Mouse (Mus musculus) neural tube, embryonic 13.5 days (tissue): Measurements from ENCODE around the gene Pdzk1. TPM values are rescaled to one million over a fixed set of nuclear protein-coding genes. Genes with fewer than 3 reads are reported as not detected.

ENCODE experiments used
- ATAC-seq: fragments of 200-750 bp; cut with Nextera tagmentation; 2 replicates; pipeline ENCODE4 v1.8.0; 2017; ENCODE audit warnings: low read depth, mild to moderate bottlenecking, moderate TSS enrichment, moderate library complexity
- H3K27ac ChIP-seq: fragments of 300-500 bp; sonication (generic); replicated peaks from 2 replicates; pipeline ENCODE4 v1.5.1; 2015; ENCODE audit warnings: moderate library complexity, mild to moderate bottlenecking, inconsistent platforms
- H3K27me3 ChIP-seq: fragments of 300-500 bp; sonication (generic); 2 replicates; pipeline ENCODE4 v1.6.1; 2015; ENCODE audit warnings: mild to moderate bottlenecking, inconsistent platforms
- H3K36me3 ChIP-seq: fragments of 300-500 bp; sonication (generic); 2 replicates; pipeline ENCODE4 v1.6.1; 2015; ENCODE audit warnings: mild to moderate bottlenecking, inconsistent platforms
- H3K4me1 ChIP-seq: fragments of 300-500 bp; sonication (generic); replicated peaks from 2 replicates; pipeline ENCODE4 v1.6.1; 2015; ENCODE audit warnings: inconsistent platforms
- H3K4me2 ChIP-seq: fragments of 300-500 bp; sonication (generic); 2 replicates; pipeline ENCODE4 v1.6.1; 2015; ENCODE audit warnings: inconsistent platforms, mild to moderate bottlenecking, moderate library complexity
- H3K4me3 ChIP-seq: fragments of 300-500 bp; sonication (generic); 2 replicates; pipeline ENCODE4 v1.5.1; 2015; ENCODE audit warnings: mild to moderate bottlenecking, inconsistent platforms
- H3K9ac ChIP-seq: fragments of 300-500 bp; sonication (generic); 2 replicates; pipeline ENCODE4 v1.6.1; 2015; ENCODE audit warnings: moderate library complexity, mild to moderate bottlenecking, inconsistent platforms
- H3K9me3 ChIP-seq: fragments of 300-500 bp; sonication (generic); 2 replicates; pipeline ENCODE4 v1.6.1; 2016; ENCODE audit warnings: inconsistent platforms
- WGBS: fragments of 180-500 bp; shearing (Covaris S2); methylation state at CpG from one replicate; pipeline ENCODE4 v1.1.7; 2015; 5-methylcytosine and 5-hydroxymethylcytosine counted together
- polyA plus RNA-seq: library from polyadenylated mRNA; unstranded; fragments of >200 nt; fragmentation: Nextera tagmentation; extraction: Ambion mirVana; gene quantifications from 2 replicates; pipeline ENCODE4 v1.2.1, GENCODE M21; 2015

The Pdzk1 gene
- polyA plus RNA-seq: 0.08 TPM in 1 of 2 replicates, not detected in the other

GRCm38 (mm10) chr3:96828984-96829383 is at the start of gene Pdzk1, which contains the start of gene Cd160:
Gene Pdzk1 (plus strand): TSS chr3:96829284.
Gene Cd160 (minus strand): TSS chr3:96829351.
- H3K4me3 ChIP-seq: no peak within 1 kb of the TSS
- no peak within 1 kb of the TSS for H3K4me2 ChIP-seq
- ATAC-seq: no peak
- H3K27me3 ChIP-seq: no peaks in the 10 kb centered on the region
- peaks cover 4% of the 10 kb centered on the region for H3K4me1 ChIP-seq
- no peak within 1 kb of the TSS for H3K27ac ChIP-seq
- no peaks in the 10 kb centered on the region for H3K9me3 ChIP-seq
- H3K9ac ChIP-seq: 0 out of 2 replicates have a peak within 1 kb of the TSS, but pooled peaks have one; percentile 22
- 64% methylated on average over 1 of the region's 1 CpGs for WGBS
- H3K36me3 ChIP-seq: no peaks in the 10 kb centered on the region

- H3K27me3 ChIP-seq: no peaks in the 10 kb centered on the region
- H3K36me3 ChIP-seq: peaks cover 35% of the 10 kb centered on the region
- no peaks in the 10 kb centered on the region for H3K9me3 ChIP-seq
- ATAC-seq: no peak
- no peaks in the 10 kb centered on the region for H3K4me1 ChIP-seq
- H3K9ac ChIP-seq: no peak overlapping the region
- H3K27ac ChIP-seq: no peak overlapping the region
- H3K4me2 ChIP-seq: no peak overlapping the region
- WGBS: 80% methylated on average over 8 of the region's 8 CpGs
- no peak overlapping the region for H3K4me3 ChIP-seq
Observed at GRCm38 (mm10) chr3:96782236-96782635, 46.8 kb upstream of the Pdzk1 start.

GRCm38 (mm10) chr3:96787784-96788183 is 41.3 kb upstream of the Pdzk1 start:
- no peak overlapping the region for H3K4me3 ChIP-seq
- no peaks in the 10 kb centered on the region for H3K4me1 ChIP-seq
- 82% methylated on average over 1 of the region's 1 CpGs for WGBS
- no peak for ATAC-seq
- H3K36me3 ChIP-seq: peaks cover 72% of the 10 kb centered on the region
- no peak overlapping the region for H3K4me2 ChIP-seq
- no peaks in the 10 kb centered on the region for H3K27me3 ChIP-seq
- H3K27ac ChIP-seq: no peak overlapping the region
- no peaks in the 10 kb centered on the region for H3K9me3 ChIP-seq
- no peak overlapping the region for H3K9ac ChIP-seq

GRCm38 (mm10) chr3:96788506-96788905 is 40.6 kb upstream of the Pdzk1 start:
- no peak overlapping the region for H3K9ac ChIP-seq
- no peak for ATAC-seq
- no peak overlapping the region for H3K4me3 ChIP-seq
- peaks cover 72% of the 10 kb centered on the region for H3K36me3 ChIP-seq
- no peaks in the 10 kb centered on the region for H3K27me3 ChIP-seq
- no peaks in the 10 kb centered on the region for H3K9me3 ChIP-seq
- no peak overlapping the region for H3K4me2 ChIP-seq
- no peak overlapping the region for H3K27ac ChIP-seq
- WGBS: 84% methylated on average over 8 of the region's 8 CpGs
- H3K4me1 ChIP-seq: no peaks in the 10 kb centered on the region

GRCm38 (mm10) chr3:96800254-96800653 is 28.8 kb upstream of the Pdzk1 start:
- H3K27me3 ChIP-seq: no peaks in the 10 kb centered on the region
- no peak for ATAC-seq
- no peaks in the 10 kb centered on the region for H3K9me3 ChIP-seq
- no peaks in the 10 kb centered on the region for H3K4me1 ChIP-seq
- no peak overlapping the region for H3K4me3 ChIP-seq
- H3K4me2 ChIP-seq: no peak overlapping the region
- 91% methylated on average over 11 of the region's 11 CpGs for WGBS
- H3K9ac ChIP-seq: no peak overlapping the region
- H3K27ac ChIP-seq: no peak overlapping the region
- H3K36me3 ChIP-seq: peaks cover 8% of the 10 kb centered on the region; the same call in 1 of the 2 replicates

- no peaks in the 10 kb centered on the region for H3K4me1 ChIP-seq
- H3K9ac ChIP-seq: no peak overlapping the region
Observed at GRCm38 (mm10) chr3:96802214-96802613, 26.9 kb upstream of the Pdzk1 start.

GRCm38 (mm10) chr3:96808136-96808535 is 20.9 kb upstream of the Pdzk1 start:
- H3K27me3 ChIP-seq: no peaks in the 10 kb centered on the region
- no peak overlapping the region for H3K4me2 ChIP-seq
- ATAC-seq: no peak
- no peaks in the 10 kb centered on the region for H3K4me1 ChIP-seq
- no peaks in the 10 kb centered on the region for H3K9me3 ChIP-seq
- WGBS: 73% methylated on average over 3 of the region's 3 CpGs
- H3K36me3 ChIP-seq: peaks cover 11% of the 10 kb centered on the region; the same call in 1 of the 2 replicates
- H3K9ac ChIP-seq: no peak overlapping the region
- H3K27ac ChIP-seq: no peak overlapping the region
- H3K4me3 ChIP-seq: no peak overlapping the region

More at GRCm38 (mm10) chr3:96802214-96802613, 26.9 kb upstream of the Pdzk1 start:
- no peak overlapping the region for H3K4me3 ChIP-seq
- H3K9me3 ChIP-seq: no peaks in the 10 kb centered on the region
- no peak overlapping the region for H3K4me2 ChIP-seq
- no peak overlapping the region for H3K27ac ChIP-seq
- no peak for ATAC-seq
- H3K36me3 ChIP-seq: peaks cover 9% of the 10 kb centered on the region; the same call in 1 of the 2 replicates
- H3K27me3 ChIP-seq: no peaks in the 10 kb centered on the region
- 90% methylated on average over 1 of the region's 1 CpGs for WGBS

GRCm38 (mm10) chr3:96808651-96809050 is 20.4 kb upstream of the Pdzk1 start:
- no peak overlapping the region for H3K4me2 ChIP-seq
- H3K9ac ChIP-seq: no peak overlapping the region
- no peaks in the 10 kb centered on the region for H3K27me3 ChIP-seq
- no peaks in the 10 kb centered on the region for H3K9me3 ChIP-seq
- peaks cover 11% of the 10 kb centered on the region; the same call in 1 of the 2 replicates for H3K36me3 ChIP-seq
- no peak overlapping the region for H3K27ac ChIP-seq
- 89% methylated on average over 3 of the region's 3 CpGs for WGBS
- no peak for ATAC-seq
- no peaks in the 10 kb centered on the region for H3K4me1 ChIP-seq
- H3K4me3 ChIP-seq: no peak overlapping the region

GRCm38 (mm10) chr3:96811232-96811631 is 17.9 kb upstream of the Pdzk1 start:
- Histone ChIP-seq H3K4me2 (no peak overlapping the region), H3K4me3 (no peak overlapping the region), H3K9me3 (no peaks in the 10 kb centered on the region), H3K36me3 (0 out of 2 replicates have a peak, but pooled peaks cover 6% of the 10 kb centered on the region), H3K4me1 (no peaks in the 10 kb centered on the region), H3K9ac (no peak overlapping the region), H3K27ac (no peak overlapping the region), H3K27me3 (no peaks in the 10 kb centered on the region)
- no peak for ATAC-seq
- 93% methylated on average over 3 of the region's 3 CpGs for WGBS

- Histone ChIP-seq H3K4me3 (no peak overlapping the region), H3K27me3 (no peaks in the 10 kb centered on the region), H3K36me3 (no peaks in the 10 kb centered on the region), H3K4me1 (no peaks in the 10 kb centered on the region), H3K9ac (no peak overlapping the region), H3K9me3 (no peaks in the 10 kb centered on the region), H3K4me2 (peak overlapping the region; percentile 27; the same call in 1 of the 2 replicates), H3K27ac (no peak overlapping the region)
- WGBS: 45% methylated on average over 20 of the region's 20 CpGs
- peak; percentile 47; the same call in 1 of the 2 replicates for ATAC-seq
Observed at GRCm38 (mm10) chr3:96812395-96813091, 16.5 kb upstream of the Pdzk1 start.

- no peaks in the 10 kb centered on the region for H3K36me3 ChIP-seq
- no peak overlapping the region for H3K9ac ChIP-seq
- H3K4me2 ChIP-seq: 0 out of 2 replicates have a peak overlapping the region, but pooled peaks have one; percentile 27
- no peaks in the 10 kb centered on the region for H3K27me3 ChIP-seq
- H3K4me3 ChIP-seq: no peak overlapping the region
- no peaks in the 10 kb centered on the region for H3K9me3 ChIP-seq
- ATAC-seq: no peak
- no peaks in the 10 kb centered on the region for H3K4me1 ChIP-seq
- 49% methylated on average over 9 of the region's 9 CpGs for WGBS
- no peak overlapping the region for H3K27ac ChIP-seq
Observed at GRCm38 (mm10) chr3:96813106-96813505, 16.0 kb upstream of the Pdzk1 start.

GRCm38 (mm10) chr3:96813591-96814244 is 15.4 kb upstream of the Pdzk1 start:
- WGBS: 75% methylated on average over 7 of the region's 7 CpGs

More at GRCm38 (mm10) chr3:96813591-96814244, 15.4 kb upstream of the Pdzk1 start:
- no peak overlapping the region for H3K4me3 ChIP-seq
- H3K36me3 ChIP-seq: no peaks in the 10 kb centered on the region
- no peak overlapping the region for H3K9ac ChIP-seq
- no peak overlapping the region for H3K4me2 ChIP-seq
- H3K4me1 ChIP-seq: no peaks in the 10 kb centered on the region
- no peak overlapping the region for H3K27ac ChIP-seq
- ATAC-seq: no peak; the same call in 1 of the 2 replicates
- no peaks in the 10 kb centered on the region for H3K27me3 ChIP-seq
- H3K9me3 ChIP-seq: no peaks in the 10 kb centered on the region
